Mouse (Mus musculus): ENCODE results near the gene Olfr1404. TPM values are rescaled to one million over a fixed set of nuclear protein-coding genes. Genes with fewer than 3 reads are reported as not detected.
"Not testable (repeated sequence)": the region's sequence is repeated elsewhere in the genome, so short reads cannot be mapped to it uniquely, and the experiment has no call there.

Gene Olfr1404
- total RNA-seq (2021), result not detected
- long read RNA-seq, experiment 1, result 0 reads
- long read RNA-seq, experiment 2, result 0 reads

DNA sequence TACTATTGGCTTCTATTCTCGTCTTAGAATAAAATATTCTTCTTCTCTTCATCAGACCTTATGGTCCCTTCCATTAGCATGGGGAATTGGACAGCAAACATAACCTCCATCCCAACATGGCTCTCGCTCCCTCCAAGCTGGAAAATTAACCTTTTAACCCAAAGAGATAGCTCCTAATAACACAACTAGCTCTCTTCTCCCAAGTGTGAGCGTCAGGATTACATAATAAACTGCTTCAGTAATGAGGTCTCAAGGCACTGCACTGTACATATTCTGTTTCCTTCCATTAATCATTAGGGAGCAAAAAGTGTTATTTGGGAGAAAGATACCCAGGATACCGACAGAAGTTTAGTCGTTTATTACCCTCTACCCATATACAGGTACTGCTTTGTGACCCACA, at the start of gene Olfr1404:
Olfr1404 (plus strand) TSS at position 301 of the 400 bp plus-strand sequence.
- DNase-seq, result no peak
- intact Hi-C loops (cut with DNase I), result no loop called here

DNA sequence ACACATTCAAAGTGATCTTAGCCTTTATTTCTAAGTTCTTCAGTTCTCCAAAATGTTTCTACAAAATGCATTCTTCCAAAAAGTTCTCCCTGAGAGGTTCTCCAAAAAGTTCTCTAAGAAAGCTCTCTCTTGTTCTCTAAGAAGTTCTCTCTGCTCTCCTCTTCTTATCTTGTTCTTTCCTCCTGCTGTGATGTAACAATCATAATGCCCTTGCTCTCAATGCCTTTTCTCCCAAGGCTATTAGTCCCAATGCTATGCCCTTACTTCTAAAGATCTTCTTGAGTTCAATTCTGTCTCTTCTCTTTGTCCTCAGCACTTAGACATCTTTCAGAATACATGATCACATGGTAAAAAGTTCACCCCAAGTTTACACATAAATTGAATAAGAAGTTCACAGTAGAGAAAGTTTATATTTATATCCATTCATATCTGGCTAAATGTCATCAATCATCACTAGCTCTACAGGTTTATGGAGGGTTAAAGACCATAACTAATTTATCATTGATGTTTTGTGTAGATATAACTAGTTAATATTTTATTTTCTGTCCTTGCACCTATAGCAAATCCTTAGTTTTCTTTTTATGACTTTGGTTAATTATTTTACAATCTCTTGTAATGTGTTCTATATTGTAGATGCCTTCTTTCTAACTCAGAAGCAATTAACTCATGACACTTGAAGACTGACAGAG, 37.9 kb upstream of the Olfr1404 start:
- intact Hi-C loops (cut with DNase I), result no loop called here
- no peak for DNase-seq

DNA sequence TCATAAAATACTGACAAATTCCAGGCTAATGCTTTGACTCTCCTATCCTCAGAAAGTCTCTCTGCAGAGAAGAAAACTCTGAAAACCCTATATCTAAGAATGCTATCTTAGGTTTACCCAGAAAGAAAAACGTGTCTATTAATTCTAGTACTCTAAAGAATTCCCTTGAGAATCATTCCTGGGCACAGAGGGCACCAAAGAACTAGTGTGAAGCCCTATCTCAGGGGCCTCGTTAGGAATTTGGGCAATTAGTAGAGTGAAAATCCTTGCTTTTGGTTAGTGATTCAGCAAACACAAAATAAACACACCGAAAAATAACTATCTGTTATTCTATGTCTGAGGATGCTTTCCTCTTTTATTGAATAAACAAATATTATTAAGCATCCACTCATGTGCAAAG, 21.7 kb upstream of the Olfr1404 start, which contains the start of gene Olfr1406:
Olfr1406 (minus strand) TSS at position 101 of the 400 bp plus-strand sequence.
- intact Hi-C loops (cut with DNase I), result no loop called here
- no peak for DNase-seq

DNA sequence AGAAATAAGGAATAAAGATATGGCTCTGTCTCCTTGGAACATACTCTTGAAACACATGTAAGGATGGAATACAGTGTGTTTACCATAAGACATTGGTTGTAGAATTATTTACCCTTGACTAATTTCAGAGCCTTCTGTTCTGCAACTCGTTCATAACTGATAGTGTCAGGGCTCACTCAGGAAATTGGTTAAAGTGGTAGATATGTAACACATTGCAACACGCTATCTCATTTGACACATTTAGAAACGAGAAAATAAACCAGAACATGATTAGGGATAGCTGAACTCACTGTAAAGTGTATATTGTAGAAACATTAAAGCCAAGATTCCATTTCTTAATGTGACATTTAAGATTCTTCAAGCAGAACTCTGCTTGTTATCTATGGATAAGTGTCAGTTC, 20.1 kb upstream of the Olfr1404 start:
- DNase-seq, result no peak
- intact Hi-C loops (cut with DNase I), result no loop called here

DNA sequence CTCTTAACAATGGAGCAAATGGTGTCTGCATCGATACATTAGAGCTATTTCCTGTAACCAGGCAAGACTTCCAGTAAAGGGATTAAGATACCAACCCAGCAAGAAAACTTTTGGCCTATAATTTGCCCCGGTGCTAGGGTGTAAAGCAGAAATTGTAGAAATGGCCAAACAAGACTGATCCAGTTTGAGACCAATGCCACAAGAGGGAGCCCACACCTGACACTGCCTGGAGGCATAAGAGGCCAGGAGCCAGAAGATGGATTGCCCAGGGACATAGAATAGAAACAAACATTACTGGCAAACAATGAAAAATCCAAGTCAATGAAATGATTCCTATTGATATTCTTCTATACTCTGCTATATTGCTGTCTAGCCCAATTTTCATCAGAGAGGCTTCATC, 15.8 kb upstream of the Olfr1404 start:
- no peak for DNase-seq
- intact Hi-C loops (cut with DNase I), result no loop called here

DNA sequence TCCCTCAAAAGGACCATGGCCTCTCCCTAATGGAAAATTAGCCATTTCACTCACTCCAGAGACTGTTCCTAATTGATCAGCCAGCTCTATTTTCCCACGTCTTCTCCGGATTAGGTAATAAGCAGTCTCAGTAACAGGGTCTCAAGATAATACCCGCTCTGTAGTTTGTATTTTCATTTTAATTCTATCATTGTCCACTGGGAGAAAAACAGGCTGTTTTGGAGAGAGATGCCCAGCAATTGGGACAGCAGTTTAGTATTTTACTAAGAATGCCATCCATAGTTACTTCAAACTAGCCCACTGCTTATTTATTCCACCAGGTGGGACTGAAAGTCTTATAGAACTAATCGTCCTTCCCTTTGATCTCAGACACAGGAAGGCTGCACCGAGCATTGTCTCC, 14.7 kb upstream of the Olfr1404 start, which contains the start of gene Olfr218:
Olfr218 (plus strand) TSS at position 301 of the 400 bp plus-strand sequence.
- intact Hi-C loops (cut with DNase I), result no loop called here

DNA sequence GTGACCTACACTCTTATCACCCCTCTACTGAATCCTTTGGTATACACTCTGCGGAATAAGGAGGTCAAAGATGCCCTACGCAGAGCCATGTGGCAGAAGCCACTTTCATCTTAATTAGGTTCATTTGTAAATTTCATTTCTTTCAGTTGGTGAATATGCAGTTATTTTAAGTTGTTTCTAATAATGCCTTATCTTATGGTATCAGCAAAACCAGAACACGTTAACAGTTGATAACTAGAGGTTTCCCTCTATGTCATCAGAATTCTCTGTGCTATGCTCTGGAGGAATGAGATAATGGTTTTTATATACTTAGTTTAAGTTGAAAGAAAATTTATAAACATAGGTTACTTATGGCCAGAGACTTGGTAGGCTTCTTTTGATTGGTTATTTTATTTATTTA, 4.3 kb downstream of the Olfr1404 start:
- no peak for DNase-seq
- intact Hi-C loops (cut with DNase I), result no loop called here

More for the DNA sequence above, 14.7 kb upstream of the Olfr1404 start, which contains the start of gene Olfr218:
- DNase-seq, result no peak

DNA sequence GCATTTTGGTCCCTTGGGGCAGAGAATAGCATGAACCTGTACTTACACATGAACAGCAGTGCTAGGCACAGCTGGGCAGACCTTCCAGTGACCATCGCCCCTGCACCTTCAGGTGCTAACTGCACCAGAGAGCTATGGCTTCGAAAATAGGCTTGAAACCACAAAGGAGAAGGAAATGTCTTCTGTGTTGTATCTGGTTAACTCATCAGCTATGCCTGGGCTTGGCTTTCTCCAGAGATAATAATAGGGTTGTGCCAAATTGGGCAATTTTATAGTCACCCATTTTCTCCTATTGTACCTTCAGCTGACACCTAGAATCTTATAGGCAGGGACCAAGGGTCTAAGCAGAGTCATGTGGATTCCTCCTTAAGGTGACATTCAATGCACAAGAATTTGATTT, 14.9 kb downstream of the Olfr1404 start, which contains the start of gene Fcer1a:
Fcer1a (minus strand) TSS at position 134 of the 400 bp plus-strand sequence.
- intact Hi-C loops (cut with DNase I), result no loop called here
- no peak for DNase-seq

DNA sequence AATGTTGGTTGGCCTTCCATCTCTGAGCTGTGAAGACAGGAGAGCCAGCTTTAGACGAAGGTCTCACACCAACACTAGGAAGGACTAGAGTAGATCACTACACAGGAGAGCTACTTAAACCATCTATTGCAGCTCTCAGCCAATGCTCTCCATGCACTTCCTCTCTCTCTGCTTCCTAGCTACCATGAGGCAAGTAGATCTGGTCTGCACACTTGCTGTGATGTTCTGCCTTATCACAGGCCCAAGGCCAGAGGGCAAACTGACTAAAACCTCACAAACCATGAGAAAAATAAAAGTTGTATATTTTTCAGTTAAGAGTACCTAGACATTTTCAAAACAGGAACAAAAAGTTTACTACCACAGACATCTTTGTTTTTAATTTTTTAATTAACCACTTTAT, 24.8 kb downstream of the Olfr1404 start:
- DNase-seq; intact Hi-C loops (cut with DNase I): not testable (repeated sequence)

DNA sequence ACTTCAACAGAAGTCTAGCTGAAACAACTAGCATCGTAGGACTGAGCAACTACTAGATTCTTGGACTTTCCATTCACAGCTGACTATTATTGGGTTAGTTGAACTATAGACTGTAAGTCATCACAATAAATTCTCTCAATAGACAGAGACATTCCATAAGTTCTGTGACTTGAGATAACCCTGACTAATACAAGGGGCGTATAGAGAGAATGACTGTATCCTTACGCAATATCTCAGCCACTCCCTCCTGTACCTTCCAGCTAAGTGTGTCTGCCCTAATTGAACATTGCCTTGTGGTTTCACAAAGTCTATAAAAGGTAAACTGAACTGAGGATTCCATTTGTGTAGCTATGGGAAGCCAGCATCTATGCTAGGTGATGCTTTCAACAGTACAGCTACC, 37.7 kb downstream of the Olfr1404 start:
- no peak for DNase-seq
- intact Hi-C loops (cut with DNase I), result no loop called here

DNA sequence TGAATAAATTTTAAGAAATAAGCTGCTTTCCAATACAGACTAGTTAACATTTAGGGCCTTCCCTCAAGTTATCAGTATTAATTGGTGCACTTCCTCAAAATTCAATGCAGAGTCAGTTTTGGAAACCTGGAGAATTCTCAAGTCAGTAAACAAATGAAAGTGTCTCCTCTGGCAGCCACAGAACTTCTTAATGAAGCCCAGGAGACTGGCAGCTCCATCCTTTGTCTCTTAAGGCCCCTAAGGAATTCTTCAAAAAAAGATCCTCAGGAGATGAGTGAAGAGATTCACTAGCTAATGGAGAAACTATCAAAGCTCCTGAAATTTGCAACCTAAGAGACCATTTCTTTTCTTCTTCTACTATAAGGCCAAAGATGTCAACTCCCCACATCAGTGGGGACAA, 53.5 kb downstream of the Olfr1404 start, which contains the start of gene Olfr418:
Olfr418 (plus strand) TSS at position 301 of the 400 bp plus-strand sequence.
- DNase-seq, result no peak
- intact Hi-C loops (cut with DNase I), result no loop called here

Other genes starting within 250 kb of the Olfr1404 start
- gene Olfr1408, start 75.0 kb upstream of the Olfr1404 start, total RNA-seq (2021), result not detected
- gene Olfr1406, start 21.8 kb upstream of the Olfr1404 start, total RNA-seq (2021), result not detected
- gene Olfr218, start 14.6 kb upstream of the Olfr1404 start, total RNA-seq (2021), result not detected
- not detected for gene Fcer1a, start 14.8 kb downstream of the Olfr1404 start, total RNA-seq (2021)
- not detected for gene Olfr418, start 53.6 kb downstream of the Olfr1404 start, total RNA-seq (2021)
- gene Mptx2, start 65.4 kb downstream of the Olfr1404 start, total RNA-seq (2021), result not detected
- 1 to 10 TPM in 1 of 2 experiments, under 1 TPM in 1; 0.83 to 1.3 TPM for gene Ackr1, start 121.4 kb downstream of the Olfr1404 start, total RNA-seq (2021)
- gene Aim2, start 138.5 kb downstream of the Olfr1404 start, total RNA-seq (2021), result 1 to 10 TPM in 1 of 2 experiments, under 1 TPM in 1; 0.91 to 1.2 TPM
- gene Cadm3, start 155.3 kb downstream of the Olfr1404 start, total RNA-seq (2021), result 1 to 10 TPM; 3.1 to 3.2 TPM